Mouse (Mus musculus) testis, adult 2 months (tissue): ENCODE data around the gene Pla2g10. TPM values are rescaled to one million over a fixed set of nuclear protein-coding genes. Genes with fewer than 3 reads are reported as not detected.

ENCODE experiments used
- H3K27ac ChIP-seq: fragments of 200-500 bp; 2 replicates; pipeline ENCODE4 v1.5.1; 2012; ENCODE audit warnings: low read depth, low read length; ENCODE audit not compliant: control insufficient read depth, insufficient read depth
- H3K27me3 ChIP-seq: fragments of 200-500 bp; 2 replicates; pipeline ENCODE4 v1.6.1; 2012; ENCODE audit warnings: mild to moderate bottlenecking, low read length, moderate library complexity; ENCODE audit not compliant: control insufficient read depth, insufficient read depth
- H3K36me3 ChIP-seq: fragments of 200-500 bp; 2 replicates; pipeline ENCODE4 v1.6.1; 2012; ENCODE audit warnings: mild to moderate bottlenecking, low read length; ENCODE audit not compliant: control insufficient read depth, insufficient read depth
- H3K4me1 ChIP-seq: fragments of 200-500 bp; 2 replicates; pipeline ENCODE4 v1.6.1; 2012; ENCODE audit warnings: low read length; ENCODE audit not compliant: control insufficient read depth, insufficient read depth
- H3K4me3 ChIP-seq: fragments of 200-500 bp; 2 replicates; pipeline ENCODE4 v1.5.1; 2012; ENCODE audit warnings: low read depth, mild to moderate bottlenecking, low read length, moderate library complexity, mixed read lengths; ENCODE audit not compliant: control insufficient read depth
- CTCF ChIP-seq: fragments of 200-500 bp; IDR thresholded peaks from 2 replicates; pipeline ENCODE4 v1.5.1; 2012; ENCODE audit warnings: low read depth, mild to moderate bottlenecking, inconsistent platforms, low read length, moderate library complexity; ENCODE audit not compliant: control insufficient read depth, insufficient read depth, insufficient replicate concordance
- POLR2A ChIP-seq: fragments of 200-500 bp; IDR thresholded peaks from 2 replicates; pipeline ENCODE4 v1.6.1; 2012; ENCODE audit warnings: low read depth, mild to moderate bottlenecking, inconsistent platforms, low read length, moderate library complexity; ENCODE audit not compliant: control insufficient read depth
- polyA plus RNA-seq: library from polyadenylated mRNA; depleted of rRNA; stranded (reverse); fragments of >200 nt; gene quantifications from 2 replicates; pipeline ENCODE4 v1.2.3, GENCODE M21; 2012

Pla2g10 gene
- polyA plus RNA-seq, 1 experiment, result 193 TPM

DNA sequence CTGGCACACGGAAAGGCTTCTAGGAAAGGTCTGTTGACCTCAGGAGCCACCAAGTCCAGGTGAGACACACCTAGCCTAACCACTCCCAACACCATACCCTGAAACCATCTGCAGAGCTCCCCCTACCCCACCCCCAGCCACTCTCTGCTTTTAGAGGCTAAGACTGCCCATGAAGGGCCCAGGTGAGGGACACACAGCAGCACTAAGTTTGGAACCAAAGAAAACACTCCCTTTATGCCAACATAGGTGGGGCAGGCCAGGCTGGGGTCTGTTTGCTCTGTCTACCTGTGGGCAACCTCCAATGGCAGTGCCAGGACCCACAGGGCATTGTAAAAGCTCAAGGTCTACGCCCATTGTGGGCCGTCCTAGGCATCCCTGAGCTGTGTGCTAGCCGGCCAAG is 1.4 kb downstream of the Pla2g10 start:
- Histone ChIP-seq H3K27me3 (no peaks in the 10 kb centered on the region), H3K4me1 (peaks cover 6% of the 10 kb centered on the region; the same call in 1 of the 2 replicates), H3K36me3 (no peaks in the 10 kb centered on the region), H3K27ac (no peak overlapping the region), H3K4me3 (peak overlapping the region; percentile 82)
- no peak for TF ChIP-seq CTCF
- TF ChIP-seq POLR2A, result no peak

DNA sequence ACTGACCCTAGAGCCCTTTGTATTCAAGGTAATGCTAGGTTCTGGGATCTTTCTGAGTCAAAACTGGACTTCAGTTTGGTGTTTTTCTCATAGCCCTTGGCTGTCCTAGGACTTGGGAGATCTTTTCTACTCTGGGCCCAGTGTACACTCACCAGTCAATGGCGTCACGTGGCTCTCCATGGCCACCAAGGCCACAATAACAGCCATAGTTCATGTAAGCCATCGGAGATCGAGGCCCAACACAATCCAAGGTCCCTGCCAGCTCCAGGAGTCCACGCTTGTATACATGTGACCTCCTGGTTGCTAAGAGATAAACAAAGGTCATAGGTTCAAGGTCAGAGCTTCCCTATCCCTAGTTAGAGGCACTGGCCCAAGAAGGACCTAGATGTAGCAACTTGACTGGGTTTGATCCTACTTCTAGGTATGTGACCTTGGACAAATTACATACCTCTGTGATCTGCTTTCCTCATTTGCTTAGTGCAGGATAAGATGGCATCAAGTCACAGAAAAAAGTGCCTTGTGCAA is 2.9 kb downstream of the Pla2g10 start:
- peaks cover 9% of the 10 kb centered on the region for H3K4me1 ChIP-seq
- H3K27ac ChIP-seq, result no peak overlapping the region
- TF ChIP-seq POLR2A (no peak), CTCF (no peak)
- peak overlapping the region; percentile 51 for H3K4me3 ChIP-seq
- H3K27me3 ChIP-seq, result no peaks in the 10 kb centered on the region
- H3K36me3 ChIP-seq, result no peaks in the 10 kb centered on the region

- no peak for TF ChIP-seq POLR2A
- H3K27ac ChIP-seq, result no peak overlapping the region
- no peaks in the 10 kb centered on the region for H3K27me3 ChIP-seq
- no peak overlapping the region for H3K4me3 ChIP-seq
- peaks cover 4% of the 10 kb centered on the region for H3K4me1 ChIP-seq
- H3K36me3 ChIP-seq, result no peaks in the 10 kb centered on the region
Measured at GRCm38 (mm10) chr16:13722937-13723336, 7.8 kb downstream of the Pla2g10 start.

DNA sequence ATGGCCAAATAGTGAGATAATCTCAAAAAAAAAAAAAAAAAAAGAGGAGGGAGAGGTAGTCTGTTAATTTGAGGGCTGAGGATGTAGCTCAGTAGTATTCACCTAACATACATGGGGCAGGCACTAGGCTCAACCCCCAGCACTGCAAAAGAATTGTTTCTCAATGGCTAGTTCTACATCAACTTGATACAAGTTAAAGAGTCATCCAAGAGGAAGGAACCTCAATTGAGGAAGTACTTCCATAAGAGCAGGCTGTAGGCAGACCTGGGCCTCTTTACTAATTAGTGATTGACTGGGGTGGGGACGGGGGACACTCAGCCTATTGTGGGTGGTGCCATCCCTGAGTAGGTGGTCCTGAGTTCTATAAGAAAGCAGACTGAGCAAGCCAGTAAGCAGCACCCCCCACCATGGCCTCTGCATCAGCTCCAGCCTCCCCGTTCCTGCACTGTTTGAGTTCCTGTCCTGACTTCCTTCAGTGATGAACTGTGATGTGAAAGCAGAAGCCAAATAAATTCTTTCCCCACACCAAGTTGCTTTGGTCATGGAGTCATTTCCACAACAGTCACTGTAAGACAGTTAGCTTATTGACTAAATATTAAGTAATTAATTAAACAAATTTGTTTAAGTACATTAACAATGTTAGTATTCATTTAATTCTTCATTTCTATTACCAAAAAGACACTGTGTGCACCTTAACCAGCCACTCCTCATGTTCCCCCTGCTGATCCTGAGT is 13.8 kb downstream of the Pla2g10 start:
- H3K4me3 ChIP-seq, result no peak overlapping the region
- TF ChIP-seq POLR2A, result no peak
- no peak for TF ChIP-seq CTCF
- H3K36me3 ChIP-seq, result no peaks in the 10 kb centered on the region
- H3K4me1 ChIP-seq, result no peaks in the 10 kb centered on the region
- H3K27me3 ChIP-seq, result no peaks in the 10 kb centered on the region
- H3K27ac ChIP-seq, result no peak overlapping the region

GRCm38 (mm10) chr16:13714910-13715309 is 15.9 kb downstream of the Pla2g10 start:
- Histone ChIP-seq H3K27ac (no peak overlapping the region), H3K4me1 (no peaks in the 10 kb centered on the region), H3K36me3 (no peaks in the 10 kb centered on the region), H3K27me3 (no peaks in the 10 kb centered on the region), H3K4me3 (no peak overlapping the region)
- TF ChIP-seq POLR2A (no peak), CTCF (no peak)

DNA sequence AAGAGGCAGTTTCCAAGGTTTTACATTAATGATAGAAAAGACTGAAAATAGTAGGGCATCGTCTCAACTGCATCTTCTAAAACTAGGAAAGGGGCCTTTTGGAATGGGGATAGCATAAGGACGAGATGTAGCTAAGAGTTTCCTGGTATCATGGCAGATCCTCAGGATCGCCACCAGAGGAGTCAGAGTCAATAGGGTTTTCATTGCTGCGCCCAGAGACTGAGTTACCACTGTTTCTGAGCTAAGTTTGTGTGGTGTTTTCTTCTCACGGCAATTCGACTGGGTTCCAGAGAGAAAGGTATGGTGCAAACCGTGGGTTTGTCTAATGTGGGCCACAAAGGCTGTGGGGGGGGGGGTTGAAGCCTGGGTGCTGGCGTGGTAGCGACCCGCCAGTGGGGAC is 26.1 kb downstream of the Pla2g10 start:
- no peaks in the 10 kb centered on the region for H3K4me1 ChIP-seq
- H3K36me3 ChIP-seq, result peaks cover 2% of the 10 kb centered on the region; the same call in 1 of the 2 replicates
- TF ChIP-seq POLR2A, result no peak
- no peak for TF ChIP-seq CTCF
- H3K4me3 ChIP-seq, result no peak overlapping the region
- no peak overlapping the region for H3K27ac ChIP-seq
- no peaks in the 10 kb centered on the region for H3K27me3 ChIP-seq

DNA sequence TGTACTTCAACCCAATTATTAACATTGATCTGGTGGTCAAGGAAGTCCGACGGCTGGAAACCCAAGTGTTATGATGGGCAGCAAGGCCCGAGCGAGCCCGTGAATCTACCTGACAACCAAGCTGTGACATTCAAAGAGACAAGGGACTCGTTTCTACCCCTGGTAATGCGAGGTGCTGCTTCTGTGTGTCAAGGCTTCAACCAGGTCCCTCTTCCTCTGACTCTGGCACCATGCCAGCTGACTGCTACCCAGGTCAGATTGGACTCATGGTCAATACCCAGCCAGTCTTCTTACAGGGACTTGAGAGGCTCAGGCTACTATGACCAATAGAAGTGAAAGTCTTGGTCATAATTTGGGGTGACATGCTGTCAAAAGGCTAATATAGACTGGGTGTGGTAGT is 28.6 kb downstream of the Pla2g10 start:
- no peak overlapping the region for H3K4me3 ChIP-seq
- no peaks in the 10 kb centered on the region for H3K27me3 ChIP-seq
- peaks cover 5% of the 10 kb centered on the region for H3K36me3 ChIP-seq
- H3K4me1 ChIP-seq, result no peaks in the 10 kb centered on the region
- TF ChIP-seq CTCF (no peak), POLR2A (no peak)
- H3K27ac ChIP-seq, result no peak overlapping the region
